Mouse (Mus musculus): Measurements from ENCODE around the gene Vinac1.

Gene Vinac1

DNA sequence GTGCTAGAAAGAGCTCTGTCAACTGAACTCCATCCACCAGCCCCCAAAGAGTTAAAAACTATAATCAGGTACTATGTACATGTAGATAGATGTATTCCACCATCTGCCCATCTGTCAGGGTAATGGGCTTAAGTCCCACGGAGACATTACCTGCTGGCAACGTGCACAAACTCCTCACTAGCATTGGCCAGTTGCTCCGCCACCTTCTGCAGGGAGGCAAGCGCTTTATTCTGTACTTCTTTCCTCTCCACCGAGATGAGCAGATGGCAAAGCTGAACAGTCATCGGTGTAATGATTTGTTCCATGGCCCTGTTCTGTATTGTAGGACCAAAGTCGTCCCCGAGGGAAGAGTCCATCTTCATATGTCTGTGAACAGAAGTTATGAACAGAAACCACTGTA is at the start of gene Vinac1:
TSS of gene Vinac1 (minus strand) at position 362 of the 400 bp plus-strand sequence.
- DNase-seq (ENCODE audit: low read depth, low spot score), result no peak

DNA sequence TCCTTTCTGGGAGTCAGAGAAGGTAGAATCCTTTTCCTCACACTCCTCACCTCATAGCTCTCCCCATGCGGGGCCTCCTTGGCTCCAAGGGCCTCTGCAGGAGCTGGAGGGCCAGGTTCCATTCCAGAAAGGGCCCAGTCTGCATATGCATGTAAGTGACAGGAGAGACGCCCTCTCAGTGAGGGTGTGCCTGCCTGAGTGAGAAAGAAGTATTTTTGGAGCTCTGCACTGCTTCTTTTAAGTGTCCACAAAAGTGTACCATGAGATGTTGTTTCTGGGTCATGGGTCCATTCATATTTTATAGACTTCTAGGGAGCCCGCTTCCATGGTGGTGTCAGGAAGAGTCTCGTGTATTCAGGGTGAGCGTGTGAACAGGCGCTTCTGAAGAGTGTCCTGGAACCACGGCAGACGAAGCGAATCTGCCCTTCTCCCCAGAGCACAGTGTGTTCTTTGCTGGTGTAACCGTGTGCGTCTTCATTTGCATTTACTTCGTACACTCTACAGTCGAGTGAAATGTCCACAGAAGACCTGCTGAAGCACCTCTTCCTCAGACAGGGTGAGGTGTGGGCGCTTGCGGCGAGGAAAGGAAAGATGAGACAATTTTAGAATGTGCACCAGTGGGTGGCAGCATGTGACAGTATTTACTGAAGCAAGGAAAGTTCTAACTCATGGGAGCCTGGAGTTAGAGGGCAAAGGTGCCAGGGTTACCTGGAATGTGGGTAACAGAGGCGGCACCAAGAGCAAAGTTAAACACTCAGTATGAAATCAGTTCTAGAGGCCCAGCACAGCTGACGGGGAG is 46.2 kb upstream of the Vinac1 start:
- no peak for DNase-seq (ENCODE audit: low read depth, low spot score)

DNA sequence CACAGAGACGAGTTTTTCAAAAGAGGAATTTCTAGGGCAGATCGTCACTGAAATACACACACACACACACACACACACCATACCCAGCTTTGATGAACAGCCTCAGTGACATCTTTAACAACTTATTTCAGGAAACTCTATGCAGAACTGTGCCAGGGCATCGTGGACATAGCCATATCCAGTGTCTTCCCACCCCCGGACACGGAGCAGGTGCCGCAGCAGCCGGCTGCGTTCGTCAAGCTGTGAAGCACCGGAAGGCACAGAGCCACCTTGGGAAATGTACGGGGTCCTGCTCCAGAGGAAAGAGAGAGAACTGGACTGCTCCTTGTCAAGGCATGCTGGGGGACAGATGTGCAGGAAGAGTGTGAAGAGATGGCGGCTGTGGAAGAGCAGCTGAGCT is 44.8 kb upstream of the Vinac1 start:
- no peak for DNase-seq (ENCODE audit: low read depth, low spot score)

DNA sequence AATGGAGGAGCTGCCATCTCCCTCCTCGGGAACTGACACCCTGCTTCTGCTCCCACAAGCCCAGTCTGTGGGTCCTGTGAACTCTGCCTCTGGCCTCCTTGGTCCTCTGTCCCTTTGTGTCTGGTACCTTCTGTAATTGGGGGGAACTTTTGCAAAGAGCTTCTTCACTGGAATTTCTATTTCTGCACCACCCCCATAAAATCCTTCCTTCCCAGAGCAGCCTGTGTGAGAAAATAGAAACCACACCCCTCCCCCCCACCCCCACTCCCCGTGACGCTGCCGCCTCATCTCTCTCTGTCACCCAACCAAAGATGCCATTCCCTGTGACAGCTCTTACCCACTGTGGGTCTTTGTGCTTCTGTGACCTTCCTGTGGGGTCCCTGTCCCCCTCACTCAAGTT is 42.4 kb upstream of the Vinac1 start:
- DNase-seq (ENCODE audit: low read depth, low spot score), result no peak

DNA sequence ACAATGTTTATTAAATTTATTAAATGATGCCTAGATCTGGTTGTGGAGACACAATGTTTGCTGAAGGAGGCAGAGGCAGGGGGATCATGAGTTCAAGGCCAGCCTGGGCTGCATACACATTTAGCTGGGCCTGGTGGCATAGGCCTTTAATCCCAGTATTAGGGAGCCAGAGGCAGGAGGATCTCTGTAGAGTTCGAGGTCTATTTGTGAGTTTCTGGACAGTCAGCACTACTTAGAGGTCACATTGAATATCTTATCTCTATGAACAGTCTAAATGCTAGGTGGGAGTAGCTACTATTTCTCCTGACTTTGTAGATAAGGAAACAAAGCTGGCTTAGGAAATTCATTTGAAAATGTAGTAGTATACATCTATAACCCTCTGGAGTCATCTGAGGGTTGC is 39.5 kb upstream of the Vinac1 start:
- DNase-seq (ENCODE audit: low read depth, low spot score), result no peak

DNA sequence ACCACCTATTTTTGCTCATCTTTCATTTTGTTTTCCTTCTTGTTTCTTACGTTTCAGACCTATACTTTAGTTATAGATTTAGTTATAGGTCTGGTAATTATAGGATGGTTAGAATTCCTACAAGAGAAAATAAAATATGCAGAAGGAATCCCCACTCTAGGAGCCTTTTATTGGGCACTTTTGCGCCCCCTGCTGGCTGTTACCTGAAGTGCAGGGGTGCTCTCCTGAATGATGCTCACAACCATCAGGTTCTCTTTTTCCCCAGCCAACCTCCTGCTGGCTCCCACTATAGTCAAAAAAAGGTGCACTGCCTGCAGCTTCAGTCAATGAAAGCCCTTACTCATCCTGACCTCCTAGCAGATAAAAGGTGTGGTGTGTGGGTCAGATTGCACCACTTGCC is 37.0 kb upstream of the Vinac1 start:
- DNase-seq (ENCODE audit: low read depth, low spot score), result no peak

DNA sequence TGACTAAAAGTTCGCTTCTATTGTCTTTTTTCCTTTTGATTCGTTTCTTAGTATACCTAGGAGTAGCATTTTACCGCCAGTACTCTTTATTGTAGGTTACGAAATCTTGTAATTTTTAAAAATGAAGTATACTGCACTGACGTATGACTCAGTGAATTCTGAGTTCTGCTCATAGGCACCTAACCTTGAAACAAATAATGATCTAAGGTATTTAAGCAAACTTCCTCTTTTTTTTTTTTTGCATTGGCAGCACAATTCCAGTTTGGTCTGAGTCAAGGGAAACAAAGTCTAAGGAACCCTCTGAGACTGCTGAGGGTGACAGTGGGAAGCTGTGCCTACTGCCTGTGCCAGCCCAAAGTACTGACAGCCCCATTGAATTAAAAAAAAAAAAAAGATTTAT is 35.5 kb upstream of the Vinac1 start:
- no peak for DNase-seq (ENCODE audit: low read depth, low spot score)

DNA sequence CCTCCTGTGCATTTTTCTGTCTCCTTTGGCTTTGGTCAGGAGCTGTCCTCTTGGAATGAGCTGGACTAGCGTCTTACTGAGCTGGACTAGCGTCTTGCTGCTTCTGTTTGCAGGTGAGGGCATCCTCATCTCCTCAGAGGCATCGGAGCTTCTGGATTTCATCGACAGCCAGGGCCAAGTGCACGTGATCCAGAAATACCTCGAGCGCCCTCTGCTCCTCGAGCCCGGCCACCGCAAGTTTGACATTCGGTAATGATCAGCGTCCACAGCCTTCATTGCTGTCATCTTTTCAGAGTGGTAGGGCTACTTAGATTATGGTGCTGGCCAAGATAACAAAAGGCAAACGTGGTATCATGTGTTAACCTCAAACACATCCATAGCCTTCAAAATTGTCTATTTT is 33.1 kb upstream of the Vinac1 start:
- no peak for DNase-seq (ENCODE audit: low read depth, low spot score)

DNA sequence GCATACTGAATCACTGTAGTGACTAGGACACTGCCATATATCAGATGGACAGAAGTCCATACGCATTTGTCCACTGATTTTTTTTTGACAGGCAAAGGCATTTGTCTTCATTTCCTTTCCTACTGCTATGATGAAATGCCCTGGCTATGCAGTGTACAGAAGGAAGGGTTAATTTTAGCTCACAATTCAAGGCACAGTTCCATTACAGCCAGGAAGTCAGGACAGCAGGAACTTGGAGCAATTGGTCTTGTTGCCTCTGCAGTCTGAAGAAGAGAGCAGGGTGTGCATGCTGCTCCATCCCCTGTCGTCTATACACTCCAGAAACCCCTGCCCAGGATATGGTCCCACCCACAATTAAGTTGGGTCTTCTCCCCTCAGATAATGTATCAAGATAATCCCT is 31.2 kb upstream of the Vinac1 start:
- DNase-seq (ENCODE audit: low read depth, low spot score), result no peak

DNA sequence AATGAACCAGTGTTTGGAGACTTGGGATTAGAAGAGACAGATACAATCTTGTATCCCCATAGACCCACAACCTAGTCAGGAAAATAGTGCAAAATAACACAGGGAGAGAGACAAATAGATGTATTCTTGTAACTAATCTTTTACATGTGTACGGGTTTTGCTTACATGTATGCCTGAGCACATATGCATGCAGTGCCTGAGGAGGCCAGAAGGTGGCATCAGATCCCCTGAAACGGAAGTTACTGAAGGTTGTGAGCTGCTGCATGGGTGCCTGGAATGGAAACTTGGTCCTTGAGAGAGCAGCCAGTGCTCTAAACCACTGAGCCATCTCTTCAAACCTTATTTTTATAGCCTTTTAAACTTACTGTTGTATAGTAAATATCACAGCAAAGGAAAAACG is 30.3 kb upstream of the Vinac1 start:
- no peak for DNase-seq (ENCODE audit: low read depth, low spot score)

DNA sequence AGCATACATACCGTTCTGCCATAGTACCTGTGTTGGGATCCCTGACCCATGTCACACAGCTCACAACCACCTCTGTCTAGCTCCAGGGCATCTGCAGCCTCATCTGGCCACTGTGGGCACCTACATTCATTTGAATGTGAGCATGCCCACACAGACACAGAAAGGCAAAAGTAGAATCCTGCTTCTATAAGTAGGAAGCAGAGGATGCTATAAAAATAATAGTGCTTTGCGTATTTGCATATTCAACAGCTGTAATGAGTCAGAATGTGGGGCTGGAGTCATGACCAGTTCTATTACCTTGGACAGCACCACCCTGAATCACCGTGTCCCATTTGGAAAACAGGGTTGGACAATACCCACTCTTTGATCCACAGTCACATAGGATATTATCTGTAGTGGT is 22.3 kb upstream of the Vinac1 start:
- DNase-seq (ENCODE audit: low read depth, low spot score), result no peak

DNA sequence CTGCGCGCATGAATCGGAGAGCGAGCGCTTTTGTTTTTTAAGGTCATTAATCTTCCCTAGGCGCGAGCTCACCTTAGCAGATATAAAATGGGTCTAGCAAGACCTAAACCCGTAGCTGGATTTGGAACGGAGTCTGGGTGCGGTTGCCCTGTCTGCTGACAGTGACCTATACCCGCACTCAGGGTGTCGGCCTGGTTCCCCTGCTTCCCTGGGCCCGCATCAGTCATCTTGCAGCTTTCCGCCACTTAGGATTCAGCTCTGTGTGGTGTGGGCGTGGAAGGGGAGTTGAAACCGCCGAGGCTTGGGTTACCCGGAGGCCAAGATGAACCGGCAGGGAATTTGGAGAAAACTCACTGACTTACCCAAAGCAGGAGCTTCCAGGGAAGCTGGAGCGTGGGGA is 18.4 kb upstream of the Vinac1 start:
- no peak for DNase-seq (ENCODE audit: low read depth, low spot score)

DNA sequence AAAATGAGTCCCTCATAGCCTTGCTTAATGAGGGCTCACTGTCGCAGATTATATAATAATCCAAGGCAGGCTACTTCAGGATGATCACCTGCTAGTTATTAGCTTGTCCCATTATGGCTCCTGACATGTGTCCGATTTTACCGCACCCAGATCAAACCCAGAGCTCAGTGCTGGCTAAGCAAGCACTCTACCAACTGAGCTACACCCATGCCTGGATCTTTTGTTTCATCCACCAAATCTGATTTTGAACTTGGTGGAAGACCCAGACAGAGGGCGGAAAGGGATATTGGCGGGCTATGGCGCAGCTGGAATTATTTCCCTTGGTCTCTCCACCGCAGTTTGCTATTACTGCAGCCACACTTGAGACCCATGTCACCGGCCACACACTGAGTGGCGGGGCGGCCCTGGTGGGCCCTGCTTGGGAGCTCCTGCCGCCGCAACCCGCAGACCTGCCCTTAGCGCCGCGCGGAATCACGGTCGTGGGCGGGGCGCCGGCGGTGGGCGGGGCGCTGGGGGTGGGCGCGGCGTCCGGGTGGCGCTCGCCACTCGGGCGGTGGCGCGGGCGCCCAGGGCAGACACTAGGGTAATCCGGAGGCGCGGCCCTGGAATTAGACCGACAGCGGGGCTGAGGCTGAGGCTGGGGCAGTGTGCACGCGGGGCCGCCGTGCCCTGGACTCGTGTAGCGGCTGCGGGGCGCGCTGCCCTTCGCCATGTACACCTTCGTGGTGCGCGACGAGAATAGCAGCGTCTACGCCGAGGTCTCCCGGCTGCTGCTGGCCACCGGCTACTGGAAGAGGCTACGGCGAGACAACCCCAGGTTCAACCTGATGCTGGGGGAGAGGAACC is 17.7 kb upstream of the Vinac1 start, which contains the start of gene Ttl:
TSS of gene Ttl (plus strand) at position 506 of the 846 bp plus-strand sequence.
- peak; percentile 50 for DNase-seq (ENCODE audit: low read depth, low spot score)

DNA sequence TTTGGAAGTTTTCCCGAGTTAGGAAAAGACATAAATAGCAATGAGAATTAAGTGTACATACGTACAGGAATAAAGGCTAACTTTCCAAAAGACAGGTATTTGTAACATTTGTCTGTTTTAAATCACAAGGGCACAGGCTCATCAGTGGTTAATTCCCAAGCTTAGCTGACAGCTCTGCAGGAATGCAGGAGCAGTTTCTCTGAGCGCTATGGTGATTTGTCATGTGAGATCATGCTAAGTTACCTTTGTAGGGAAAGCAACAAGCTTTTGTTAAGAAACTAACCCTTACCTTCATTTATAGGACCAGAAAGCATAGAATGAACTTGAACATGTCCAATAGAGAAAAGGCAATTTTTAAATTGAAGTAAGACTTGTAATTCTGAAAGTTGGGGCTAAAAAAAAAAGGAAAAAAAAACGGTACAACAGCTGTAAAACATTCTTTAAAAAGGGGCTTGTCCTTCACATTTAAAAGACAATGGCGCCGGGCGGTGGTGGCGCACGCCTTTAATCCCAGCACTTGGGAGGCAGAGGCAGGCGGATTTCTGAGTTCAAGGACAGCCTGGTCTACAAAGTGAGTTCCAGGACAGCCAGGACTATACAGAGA is 13.6 kb upstream of the Vinac1 start:
- no peak for DNase-seq (ENCODE audit: low read depth, low spot score)

DNA sequence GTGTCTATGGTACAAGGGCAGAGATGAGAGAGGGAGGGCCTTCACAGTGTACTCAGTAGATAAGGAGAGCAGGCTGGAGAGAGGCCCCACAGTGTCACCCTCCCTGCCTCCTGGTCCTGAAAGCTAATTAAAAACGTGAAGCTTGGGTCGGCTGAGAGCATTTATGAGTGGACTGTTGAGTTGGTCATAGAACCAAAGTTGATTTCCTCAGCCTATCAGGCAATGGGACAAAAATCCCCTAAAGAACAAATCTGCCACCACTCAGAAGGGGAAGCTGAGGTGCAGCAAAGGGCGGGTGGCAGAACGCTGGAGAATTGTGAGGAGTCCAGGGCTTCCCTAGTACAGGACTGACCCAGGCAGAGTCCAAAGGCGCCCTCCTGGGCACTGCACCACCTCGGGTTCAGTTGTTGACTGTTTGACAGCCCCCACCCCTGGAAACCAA is 10.0 kb upstream of the Vinac1 start:
- DNase-seq (ENCODE audit: low read depth, low spot score), result no peak

DNA sequence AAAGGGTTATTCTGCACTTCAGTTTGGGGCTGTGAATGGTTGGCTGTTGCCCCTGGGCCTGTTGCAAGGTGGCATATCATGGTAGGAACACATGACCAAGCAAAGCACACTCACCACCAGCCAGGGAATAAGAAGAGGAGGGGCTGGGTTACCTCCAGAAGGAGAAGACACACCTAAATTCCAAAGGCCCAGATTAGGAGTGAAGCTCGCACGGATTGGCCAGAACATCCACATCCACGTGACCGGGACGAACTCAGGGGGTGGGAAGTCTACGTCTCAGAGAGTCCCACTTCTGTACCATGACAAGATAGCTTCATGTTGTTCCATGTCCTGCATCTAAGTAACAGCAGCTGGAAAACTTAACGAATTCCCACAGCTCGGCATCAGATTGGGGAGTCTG is 9.3 kb upstream of the Vinac1 start:
- no peak for DNase-seq (ENCODE audit: low read depth, low spot score)

DNA sequence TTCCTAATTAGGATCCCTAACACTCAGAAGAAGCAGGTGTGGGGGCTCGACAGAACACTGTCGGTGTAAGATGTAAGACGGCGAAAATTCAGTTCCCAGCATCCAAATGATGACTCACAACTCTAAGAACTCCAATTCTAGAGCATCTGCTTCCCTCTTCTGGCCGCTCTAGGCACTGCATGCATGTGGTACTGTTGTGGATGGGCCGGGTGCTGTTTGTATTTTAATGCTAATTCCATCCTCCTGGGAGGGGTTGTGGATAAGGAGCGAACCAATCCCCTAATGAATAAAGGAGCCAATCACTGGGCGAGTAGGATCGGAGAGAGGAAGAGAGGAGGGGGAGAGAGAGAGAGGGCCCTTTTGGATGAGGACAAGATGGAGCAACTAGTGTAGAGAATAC is 8.6 kb upstream of the Vinac1 start:
- no peak for DNase-seq (ENCODE audit: low read depth, low spot score)

DNA sequence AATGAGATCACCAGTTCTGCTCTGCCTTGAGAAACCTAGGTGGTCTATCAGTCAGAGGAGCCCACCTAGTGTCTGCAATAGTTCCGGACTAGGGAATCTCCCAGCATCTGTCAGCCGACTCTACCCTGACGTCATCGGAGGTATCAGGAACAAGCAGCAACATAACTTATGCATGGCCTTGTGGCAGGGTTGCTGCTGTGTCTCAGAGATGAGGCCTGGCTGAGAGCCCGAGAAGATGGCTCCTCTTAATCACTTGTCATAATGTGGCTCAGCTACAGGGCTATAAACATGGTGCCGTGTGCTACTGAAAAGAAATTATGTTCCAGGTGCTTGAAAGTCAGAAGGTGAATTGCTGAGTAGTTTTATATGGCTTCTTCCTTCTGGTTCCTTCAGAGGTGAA is 7.8 kb upstream of the Vinac1 start:
- DNase-seq (ENCODE audit: low read depth, low spot score), result no peak

DNA sequence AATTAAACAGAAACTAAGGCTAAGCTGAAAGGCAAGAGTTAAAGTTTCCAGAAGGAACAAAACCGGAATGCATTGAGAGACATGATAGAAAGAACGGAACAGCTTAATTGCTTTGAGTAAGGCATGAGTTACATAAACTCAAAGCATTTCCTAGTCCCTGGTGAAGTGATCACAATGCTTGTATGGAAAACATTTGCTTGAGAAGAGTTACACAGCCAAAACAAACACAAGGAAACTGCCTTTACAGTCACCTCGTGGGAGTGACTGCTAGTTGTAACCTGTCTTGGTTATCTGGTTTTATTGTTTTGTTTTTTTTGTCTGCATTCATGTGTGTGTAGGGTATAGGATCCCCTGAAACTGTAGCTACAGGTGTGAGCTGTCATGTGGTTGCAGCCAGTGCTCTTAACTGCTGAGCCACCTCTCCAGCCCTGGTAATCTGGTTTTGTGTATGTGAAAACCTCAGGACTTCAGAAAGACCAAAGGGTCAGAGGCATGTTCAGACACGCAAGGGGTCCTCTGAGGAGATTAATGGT is 4.5 kb upstream of the Vinac1 start:
- DNase-seq (ENCODE audit: low read depth, low spot score), result no peak

DNA sequence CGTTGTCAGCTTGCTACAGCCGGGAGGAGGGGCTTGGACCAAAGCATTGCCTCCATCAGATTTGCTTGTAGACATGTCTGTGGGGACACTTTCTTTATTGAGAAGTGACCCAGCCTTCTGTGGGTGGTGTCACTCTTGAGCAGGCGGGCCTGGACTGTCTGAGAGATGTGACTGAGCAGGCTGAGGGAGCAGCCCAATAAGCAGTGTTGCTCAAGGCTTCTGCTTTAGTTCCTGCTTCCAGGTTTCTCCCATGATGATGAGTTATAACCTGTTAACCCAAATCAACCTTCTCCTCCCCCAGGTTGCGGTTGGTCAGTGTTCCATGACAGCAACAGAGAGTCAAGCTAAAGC is 1.2 kb downstream of the Vinac1 start:
- no peak for DNase-seq (ENCODE audit: low read depth, low spot score)

DNA sequence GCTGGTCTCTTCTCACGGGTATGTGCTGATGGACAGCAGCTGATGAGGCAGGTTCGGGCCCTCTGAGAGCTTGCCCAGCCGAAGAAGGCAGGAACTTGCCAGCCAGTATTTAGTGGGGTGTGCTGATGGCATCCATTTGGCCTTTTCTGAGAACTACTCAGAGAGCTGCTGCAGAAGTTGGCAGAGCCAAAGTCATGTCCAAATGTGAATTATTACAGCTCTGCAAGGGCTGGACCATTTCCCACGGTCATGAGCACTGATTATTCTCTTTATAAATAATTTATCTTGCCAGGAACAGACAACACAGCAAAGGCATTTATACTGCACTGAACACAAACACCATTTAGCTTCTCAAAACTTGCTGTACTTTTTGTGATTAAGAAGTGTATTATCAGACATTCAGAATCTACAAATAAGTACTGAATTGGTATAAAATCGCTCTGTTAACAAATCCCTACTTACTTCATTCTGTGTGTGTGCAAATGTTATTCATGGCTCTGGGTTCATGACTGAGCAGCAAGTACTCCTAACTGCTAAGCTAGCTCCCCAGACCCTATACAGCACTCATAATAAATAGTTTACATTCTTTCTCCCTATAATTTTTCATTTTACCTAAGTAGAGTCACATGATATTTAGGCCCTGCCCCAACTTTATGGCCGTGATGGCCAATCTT is 1.7 kb downstream of the Vinac1 start:
- DNase-seq (ENCODE audit: low read depth, low spot score), result no peak

DNA sequence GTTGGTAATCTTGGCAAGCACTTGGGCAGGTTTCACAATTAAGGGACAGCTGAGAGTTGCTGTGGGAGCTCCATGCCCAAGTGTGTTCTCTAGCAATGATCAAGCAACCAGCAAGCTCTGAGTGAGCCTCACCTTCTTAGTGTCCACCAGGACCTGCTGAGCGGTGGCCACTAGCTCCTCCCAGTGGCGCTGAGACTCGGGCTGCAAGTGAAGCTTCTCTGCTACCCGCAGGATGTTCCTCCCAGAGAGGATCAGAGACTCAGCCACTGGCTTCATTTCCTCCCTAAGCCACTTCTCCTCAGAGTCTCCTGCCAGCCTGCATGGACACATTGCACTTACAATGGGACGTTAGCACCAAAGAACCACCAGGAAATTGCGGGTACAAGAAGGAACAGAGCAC is 7.4 kb downstream of the Vinac1 start:
- DNase-seq (ENCODE audit: low read depth, low spot score), result no peak

Data from retina, adult 2 months (tissue).